Mouse (Mus musculus) CD4-positive helper T cell, adult 2 months (primary cell): ENCODE data around the gene Mcm7.

Source experiments
- DNase-seq: peaks from one replicate; pipeline ENCODE4 v3.0.0-alpha.2; 2012; ENCODE audit warnings: low read depth, missing footprints, low spot score

Gene Mcm7

DNA sequence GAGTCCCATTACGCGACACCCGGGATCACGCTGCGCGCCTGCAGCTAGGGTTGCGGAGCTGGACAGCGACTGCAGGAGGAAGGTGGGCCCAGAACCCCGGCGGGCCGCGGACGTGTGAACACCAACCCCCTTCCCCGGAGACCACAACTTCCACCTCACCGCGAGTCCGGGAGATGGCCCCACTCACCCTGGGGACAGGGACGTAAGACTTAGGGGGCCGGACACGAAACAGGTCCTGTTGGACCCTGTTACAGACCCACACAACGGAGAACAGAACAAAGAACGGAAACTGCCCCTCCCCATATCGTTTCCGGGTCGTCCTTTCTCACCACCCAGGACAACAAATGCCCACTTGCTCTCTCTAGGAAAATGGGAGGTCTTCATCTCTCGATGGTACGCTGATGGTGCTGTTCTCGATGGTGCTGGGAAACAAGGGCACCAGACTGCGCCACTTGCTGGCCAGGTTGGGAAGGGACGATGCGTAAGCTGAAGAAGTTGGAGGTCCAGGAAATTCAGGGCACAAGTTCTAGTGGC is 16.7 kb downstream of the Mcm7 start, which contains the start of gene Zfp113:
Gene Zfp113, minus strand, starts transcription at position 302 of the 534 bp plus-strand sequence.
- DNase-seq = peak; percentile 91

DNA sequence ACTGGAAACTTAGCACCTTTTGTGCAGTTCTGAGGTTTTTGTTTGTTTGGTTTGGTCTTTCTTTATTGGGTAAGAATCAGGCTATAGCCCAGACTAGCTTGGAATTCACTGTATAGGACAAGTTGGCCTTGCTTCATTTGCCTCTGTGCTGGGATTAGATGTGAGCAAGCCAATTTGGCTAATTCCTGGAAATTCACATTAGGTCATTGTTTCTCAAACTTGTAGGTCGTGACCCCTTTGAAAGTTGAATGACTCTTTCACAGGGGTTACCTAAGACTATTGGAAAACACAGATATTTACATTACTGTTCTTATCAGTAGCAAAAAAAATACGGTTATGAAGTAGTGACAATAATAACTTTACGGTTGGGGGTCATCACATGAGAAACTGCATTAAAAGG is 17.8 kb downstream of the Mcm7 start:
- no peak for DNase-seq

DNA sequence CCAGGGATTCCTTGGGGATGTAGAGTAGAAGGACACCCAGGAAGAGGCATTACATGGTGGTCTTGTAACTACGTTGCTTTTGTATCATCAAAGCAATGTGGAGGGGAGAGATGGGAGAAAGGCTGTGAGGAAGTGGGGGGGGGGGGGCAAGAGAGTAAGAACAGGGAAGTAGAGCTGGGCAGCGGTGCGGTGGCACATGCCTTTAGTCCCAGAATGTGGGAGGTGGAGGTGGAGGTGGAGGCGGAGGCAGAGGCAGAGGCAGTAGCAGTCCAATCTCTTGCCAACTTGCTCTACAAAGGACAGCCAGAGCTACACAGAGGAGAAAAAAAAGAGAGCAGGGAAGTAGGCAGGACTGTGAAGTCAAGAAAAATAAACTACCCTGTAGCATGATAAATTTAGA is 33.6 kb downstream of the Mcm7 start:
- DNase-seq = no peak

DNA sequence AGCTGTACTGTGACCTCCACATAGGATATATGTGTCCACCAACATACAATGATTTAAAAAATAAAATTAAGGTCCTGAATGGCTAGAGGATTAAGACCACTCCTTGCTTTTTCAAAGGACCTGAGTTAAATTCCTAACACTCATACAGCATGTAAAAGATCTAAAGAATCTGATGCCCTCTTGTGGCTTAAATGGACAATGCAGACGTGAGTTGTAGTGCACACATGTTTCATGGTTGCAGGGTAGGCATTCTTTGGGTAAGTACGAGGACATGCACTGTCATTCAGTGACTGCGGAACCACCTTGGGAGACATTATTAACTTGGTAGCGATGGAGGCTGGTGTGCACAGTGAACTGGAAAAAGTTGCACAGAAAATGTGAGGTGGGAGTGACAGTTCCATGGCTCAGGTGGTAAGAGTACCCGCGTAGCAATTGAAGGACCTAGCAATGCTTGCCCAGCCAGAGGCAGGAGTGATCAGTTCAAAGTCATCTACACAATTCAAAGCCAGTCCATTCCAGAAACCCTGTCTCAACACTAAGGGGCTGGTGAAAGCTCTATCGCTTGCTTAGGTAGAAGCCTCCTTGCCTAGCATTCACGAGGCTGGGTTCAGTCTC is 34.2 kb downstream of the Mcm7 start:
- DNase-seq = peak; percentile 55

DNA sequence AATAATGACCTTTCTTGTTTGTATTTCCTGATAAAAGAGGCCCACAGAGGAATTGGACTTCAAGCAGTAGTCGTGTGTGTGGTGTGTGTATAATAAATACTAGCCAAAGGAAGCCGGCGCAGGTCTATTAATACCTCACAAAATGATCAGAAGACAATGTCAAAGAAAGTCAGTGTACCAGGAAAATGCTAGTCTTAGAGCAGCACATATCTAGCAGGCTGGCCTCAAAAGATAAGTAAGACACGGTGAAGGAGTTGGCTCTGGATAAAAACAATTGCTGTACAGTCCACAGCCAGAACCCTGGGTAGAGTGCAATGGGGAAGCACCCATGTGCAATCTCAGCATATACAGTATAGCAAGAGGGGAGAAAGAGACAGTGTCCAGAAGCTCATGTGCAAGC is 35.0 kb downstream of the Mcm7 start:
- no peak for DNase-seq

DNA sequence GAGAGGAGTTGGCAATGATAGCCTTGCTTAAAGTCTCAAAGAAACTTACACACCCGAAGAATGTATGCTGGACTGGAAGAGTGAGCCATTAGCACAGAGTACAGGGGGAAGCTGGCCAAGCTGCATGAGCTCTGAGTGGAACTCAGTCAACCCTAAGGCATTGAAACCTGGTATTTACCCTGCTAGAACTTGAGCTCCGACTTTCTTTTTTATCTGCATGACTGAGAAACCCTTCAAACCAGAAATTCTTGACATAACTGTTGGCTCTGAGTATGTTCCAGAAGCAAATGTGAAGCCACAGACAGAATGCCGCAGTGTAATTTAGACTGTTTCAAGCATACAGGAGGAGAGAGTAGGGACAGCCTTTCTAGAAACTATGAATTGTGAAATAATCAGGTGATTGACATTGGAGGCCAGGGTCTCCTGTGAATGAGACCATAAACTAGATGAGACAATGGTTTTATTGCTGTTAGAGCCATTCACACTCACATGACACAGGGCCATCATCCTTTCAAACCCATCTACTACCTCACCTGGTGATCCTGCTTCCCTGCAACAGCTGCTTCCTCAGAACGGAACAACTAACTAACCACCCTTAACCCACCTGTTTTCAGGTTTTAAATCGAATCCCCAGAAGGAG is 39.7 kb downstream of the Mcm7 start:
- no peak for DNase-seq

DNA sequence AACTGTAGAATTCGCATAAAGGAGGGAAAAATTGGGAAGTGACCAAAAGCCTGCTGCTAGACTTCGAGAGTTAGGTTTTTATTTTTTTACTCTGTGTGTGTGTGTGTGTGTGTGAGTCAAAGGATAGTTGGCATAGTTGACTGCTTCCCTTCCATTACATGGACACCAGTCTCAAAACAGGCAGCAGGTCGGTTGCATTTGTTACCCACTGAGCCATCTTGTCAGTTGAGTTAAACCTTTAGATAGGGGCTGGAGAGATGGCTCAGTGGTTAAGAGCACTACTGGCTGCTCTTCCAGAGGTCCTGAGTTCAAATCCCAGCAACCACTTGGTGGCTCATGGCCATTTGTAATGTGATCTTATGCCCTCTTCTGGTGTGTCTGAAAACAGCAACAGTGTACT is 54.2 kb downstream of the Mcm7 start:
- no peak for DNase-seq

DNA sequence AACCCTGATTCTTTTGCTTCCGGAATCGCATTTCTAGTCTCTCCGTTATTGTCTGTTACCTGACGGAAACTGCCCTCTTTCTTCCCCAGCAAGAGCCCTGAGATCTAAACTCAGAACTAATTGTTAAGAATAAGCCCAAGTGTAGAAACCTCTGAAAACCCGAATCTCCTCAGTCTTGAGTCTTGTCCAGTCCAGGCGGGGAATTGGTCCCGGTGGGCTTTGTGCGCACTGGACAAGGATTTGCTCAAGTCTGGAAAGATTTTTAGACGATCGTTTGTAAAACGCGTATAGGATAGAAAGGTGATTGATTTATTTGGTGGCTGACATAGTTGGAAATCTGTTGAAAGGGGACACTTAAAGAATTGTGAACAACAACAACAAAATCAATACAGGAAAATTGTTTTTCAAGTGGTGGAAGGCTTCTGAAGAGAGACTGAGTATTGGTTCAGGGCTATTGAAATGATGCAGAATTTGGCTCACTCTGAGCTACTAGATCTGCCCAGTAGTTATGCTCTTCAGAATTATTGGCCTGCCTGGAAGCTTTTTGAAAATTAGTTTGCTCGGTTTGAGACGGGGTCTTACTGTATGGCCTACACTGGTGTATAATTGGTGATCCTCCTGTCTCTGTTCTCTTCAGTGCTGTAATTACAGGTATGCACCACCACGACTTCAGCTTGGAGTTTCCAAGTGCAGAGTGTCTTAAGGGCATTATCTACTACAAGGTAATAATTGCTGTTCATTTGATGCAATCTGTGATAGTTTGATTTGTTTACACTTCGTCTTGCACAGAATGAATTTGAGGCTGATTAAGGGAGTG is 54.8 kb downstream of the Mcm7 start:
- DNase-seq = peak; percentile 20

DNA sequence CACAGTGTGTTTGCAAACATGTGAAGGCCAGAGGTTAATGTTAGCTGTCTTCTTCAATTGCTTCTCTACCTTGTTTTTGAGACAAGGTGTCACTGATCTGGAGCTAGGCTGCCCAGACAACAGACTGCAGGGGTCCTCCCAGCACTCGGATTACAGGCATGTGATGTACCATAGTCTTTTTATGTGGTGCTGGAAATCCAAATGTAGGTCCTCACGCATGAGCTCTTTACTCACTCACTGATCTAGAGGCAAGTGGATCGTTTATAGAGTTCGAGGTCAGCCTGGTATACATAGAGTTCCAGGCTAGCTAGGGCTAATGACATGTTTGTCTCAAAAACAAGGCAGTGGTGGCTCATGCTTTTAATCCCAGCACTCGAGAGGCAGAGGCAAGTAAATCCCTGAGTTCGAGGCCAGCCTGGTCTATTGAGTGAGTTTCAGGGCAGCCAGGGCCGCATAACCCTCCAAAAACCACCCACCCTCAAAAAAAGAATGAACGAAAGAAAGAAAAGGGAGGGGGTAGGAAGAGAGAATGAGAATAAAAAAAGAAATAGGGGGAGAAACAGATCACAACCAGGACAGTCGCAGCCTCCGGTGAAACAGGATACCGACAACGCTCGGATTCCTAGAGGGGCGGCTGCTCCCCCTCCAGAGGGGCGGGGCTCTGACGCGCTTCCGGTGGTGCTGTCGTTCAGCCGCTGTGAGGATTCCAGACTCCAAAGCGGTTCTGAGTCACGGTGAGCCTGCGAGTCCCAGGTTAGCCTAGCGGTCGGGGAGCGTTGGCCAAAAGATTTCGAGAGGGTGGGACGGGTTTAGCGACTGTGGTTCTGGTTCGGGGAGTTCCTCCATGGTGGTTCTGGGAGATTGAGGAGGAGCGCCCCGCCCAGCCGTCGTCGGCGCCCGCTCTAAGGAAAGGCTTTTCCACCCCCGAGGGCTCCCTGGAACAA is 55.7 kb downstream of the Mcm7 start, which contains the start of gene Zscan21:
Gene Zscan21, plus strand, starts transcription at position 649 of the 944 bp plus-strand sequence.
- peak; percentile 93 for DNase-seq
